Mouse (Mus musculus) mature B cell (primary cell): Measurements from ENCODE around the gene Gm11168.
"Not testable (repeated sequence)": the region's sequence is repeated elsewhere in the genome, so short reads cannot be mapped to it uniquely, and the experiment has no call there.

Source experiments
- in situ Hi-C: fragments of 300-500 bp; cut with MboI; formaldehyde crosslinking; loops from 2 replicates; pipeline ENCODE4 v1.14.3; 2019

Gene Gm11168

GRCm38 (mm10) chr9:3025653-3026052, 22.5 kb downstream of the Gm11168 start:
- in situ Hi-C loops = not testable (repeated sequence)

- in situ Hi-C loops = not testable (repeated sequence)
These were observed 23.0 kb downstream of the Gm11168 start for GRCm38 (mm10) chr9:3026136-3026535.

GRCm38 (mm10) chr9:3026741-3027140, 23.6 kb downstream of the Gm11168 start:
- in situ Hi-C loops = not testable (repeated sequence)

GRCm38 (mm10) chr9:3027200-3027599, 24.1 kb downstream of the Gm11168 start:
- in situ Hi-C loops = not testable (repeated sequence)

GRCm38 (mm10) chr9:3029276-3030000, 26.3 kb downstream of the Gm11168 start:
- in situ Hi-C loops = not testable (repeated sequence)

- in situ Hi-C loops = not testable (repeated sequence)
These were observed 27.7 kb downstream of the Gm11168 start for GRCm38 (mm10) chr9:3030677-3031318.

GRCm38 (mm10) chr9:3034299-3034698, 31.2 kb downstream of the Gm11168 start, which contains the start of gene Gm17535:
Gene Gm17535, plus strand, starts transcription at chr9:3034599.
- in situ Hi-C loops = not testable (repeated sequence)

GRCm38 (mm10) chr9:3036577-3036976, 33.4 kb downstream of the Gm11168 start, which contains the start of gene Gm10715:
Gene Gm10715, plus strand, starts transcription at chr9:3036877.
- in situ Hi-C loops = not testable (repeated sequence)

- in situ Hi-C loops = not testable (repeated sequence)
These were observed 35.0 kb downstream of the Gm11168 start for GRCm38 (mm10) chr9:3038161-3038560.
